Mouse (Mus musculus): ENCODE results near the gene Hist4h4. TPM values are rescaled to one million over a fixed set of nuclear protein-coding genes. Genes with fewer than 3 reads are reported as not detected.

The Hist4h4 gene
- polyA plus RNA-seq, 1 experiment from 2014 or later, result 1.6 TPM

GRCm38 (mm10) chr6:136821086-136821485, 16.9 kb upstream of the Hist4h4 start:
- H3K36me3 ChIP-seq (ENCODE audit: insufficient read depth, low read length), result peaks cover 58% of the 10 kb centered on the region
- H3K4me3 ChIP-seq (ENCODE audit: low read depth, low read length), result no peak overlapping the region
- H3K27ac ChIP-seq (ENCODE audit: low read length), result no peak overlapping the region
- no peak for DNase-seq (ENCODE audit: low spot score)
- no peaks in the 10 kb centered on the region for H3K27me3 ChIP-seq (replicated peaks; ENCODE audit: insufficient read depth, low read length)
- WGBS, result 93% methylated on average over 18 of the region's 18 CpGs
- no peak overlapping the region for H3K9ac ChIP-seq (replicated peaks; ENCODE audit: low read depth)
- no peak for ATAC-seq
- TF ChIP-seq EP300 (IDR thresholded peaks at IDR 0.05), result no peak
- no peak for TF ChIP-seq CTCF (IDR thresholded peaks at IDR 0.05)
- H3K4me2 ChIP-seq (replicated peaks; ENCODE audit: low read depth, low read length), result no peak overlapping the region
- no peaks in the 10 kb centered on the region for H3K9me3 ChIP-seq (ENCODE audit: low read length)
- H3K4me1 ChIP-seq (ENCODE audit: insufficient read depth, low read depth, low read length), result no peaks in the 10 kb centered on the region

GRCm38 (mm10) chr6:136820381-136820780, 16.2 kb upstream of the Hist4h4 start:
- 94% methylated on average over 21 of the region's 21 CpGs for WGBS
- DNase-seq (ENCODE audit: low spot score), result no peak
- no peak for ATAC-seq

DNA sequence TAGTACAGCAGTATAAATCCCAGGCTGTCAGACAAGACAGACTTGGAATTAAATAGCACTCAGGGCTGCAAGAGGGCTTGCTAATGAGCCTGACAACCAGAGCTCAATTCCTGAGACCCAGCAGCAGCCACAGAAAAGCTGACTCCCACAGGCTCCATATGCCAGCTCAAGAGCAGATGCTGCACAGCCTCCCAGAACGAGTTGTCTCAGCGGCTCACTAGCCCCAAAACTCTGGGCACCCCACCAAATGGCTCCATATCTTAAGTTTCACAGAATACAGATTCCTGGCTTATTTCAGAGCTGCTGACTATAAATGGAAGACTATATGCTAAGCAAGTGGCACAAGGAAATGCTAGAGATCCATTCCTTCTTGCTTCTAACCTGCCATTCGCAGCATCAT, 13.3 kb upstream of the Hist4h4 start:
- Histone ChIP-seq H3K27me3 (replicated peaks; ENCODE audit: insufficient read depth, low read length) (no peaks in the 10 kb centered on the region), H3K36me3 (ENCODE audit: insufficient read depth, low read length) (peaks cover 66% of the 10 kb centered on the region), H3K27ac (ENCODE audit: low read length) (no peak overlapping the region), H3K9me3 (ENCODE audit: low read length) (no peaks in the 10 kb centered on the region), H3K4me3 (ENCODE audit: low read depth, low read length) (no peak overlapping the region), H3K9ac (replicated peaks; ENCODE audit: low read depth) (no peak overlapping the region), H3K4me1 (ENCODE audit: insufficient read depth, low read depth, low read length) (no peaks in the 10 kb centered on the region), H3K4me2 (replicated peaks; ENCODE audit: low read depth, low read length) (no peak overlapping the region)
- TF ChIP-seq EP300 (IDR thresholded peaks at IDR 0.05) (no peak), CTCF (IDR thresholded peaks at IDR 0.05) (no peak)
- DNase-seq (ENCODE audit: low spot score), result no peak
- WGBS, result 97% methylated on average over 3 of the region's 3 CpGs
- ATAC-seq, result no peak

More at GRCm38 (mm10) chr6:136820381-136820780, 16.2 kb upstream of the Hist4h4 start:
- Histone ChIP-seq H3K4me3 (ENCODE audit: low read depth, low read length) (no peak overlapping the region), H3K36me3 (ENCODE audit: insufficient read depth, low read length) (peaks cover 65% of the 10 kb centered on the region), H3K9ac (replicated peaks; ENCODE audit: low read depth) (no peak overlapping the region), H3K27ac (ENCODE audit: low read length) (no peak overlapping the region), H3K4me1 (ENCODE audit: insufficient read depth, low read depth, low read length) (no peaks in the 10 kb centered on the region), H3K27me3 (replicated peaks; ENCODE audit: insufficient read depth, low read length) (no peaks in the 10 kb centered on the region), H3K4me2 (replicated peaks; ENCODE audit: low read depth, low read length) (no peak overlapping the region), H3K9me3 (ENCODE audit: low read length) (no peaks in the 10 kb centered on the region)
- TF ChIP-seq EP300 (IDR thresholded peaks at IDR 0.05) (no peak), CTCF (IDR thresholded peaks at IDR 0.05) (no peak)

DNA sequence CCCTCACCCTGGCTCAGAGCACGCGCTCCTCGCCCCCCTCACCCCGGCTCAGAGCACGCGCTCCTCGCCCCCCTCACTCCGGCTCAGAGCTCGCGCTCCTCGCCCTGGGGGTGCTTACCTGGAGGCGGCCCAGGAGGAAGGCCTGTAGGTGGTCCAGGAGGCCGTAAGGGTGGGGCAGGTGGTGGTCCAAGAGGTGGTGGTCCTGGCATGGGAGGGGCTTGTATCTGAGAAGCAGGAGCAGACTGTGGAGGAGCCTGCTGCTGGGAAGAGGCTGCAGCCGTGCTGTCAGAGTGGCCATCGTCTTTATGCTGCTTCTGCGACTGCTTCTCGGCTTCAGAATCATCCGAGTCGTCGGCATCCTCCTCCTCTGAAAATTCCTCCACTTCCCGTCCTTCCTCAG, 12.6 kb upstream of the Hist4h4 start:
- H3K27ac ChIP-seq (ENCODE audit: low read length), result no peak overlapping the region
- no peak for DNase-seq (ENCODE audit: low spot score)
- no peak overlapping the region for H3K4me2 ChIP-seq (replicated peaks; ENCODE audit: low read depth, low read length)
- no peaks in the 10 kb centered on the region for H3K9me3 ChIP-seq (ENCODE audit: low read length)
- no peak for TF ChIP-seq EP300 (IDR thresholded peaks at IDR 0.05)
- no peak for TF ChIP-seq CTCF (IDR thresholded peaks at IDR 0.05)
- no peak overlapping the region for H3K9ac ChIP-seq (replicated peaks; ENCODE audit: low read depth)
- H3K4me3 ChIP-seq (ENCODE audit: low read depth, low read length), result no peak overlapping the region
- no peaks in the 10 kb centered on the region for H3K27me3 ChIP-seq (replicated peaks; ENCODE audit: insufficient read depth, low read length)
- peaks cover 62% of the 10 kb centered on the region for H3K36me3 ChIP-seq (ENCODE audit: insufficient read depth, low read length)
- no peak for ATAC-seq
- H3K4me1 ChIP-seq (ENCODE audit: insufficient read depth, low read depth, low read length), result no peaks in the 10 kb centered on the region
- 95% methylated on average over 21 of the region's 21 CpGs for WGBS

- no peaks in the 10 kb centered on the region for H3K4me1 ChIP-seq (ENCODE audit: insufficient read depth, low read depth, low read length)
- H3K4me3 ChIP-seq (ENCODE audit: low read depth, low read length), result no peak overlapping the region
- no peaks in the 10 kb centered on the region for H3K27me3 ChIP-seq (replicated peaks; ENCODE audit: insufficient read depth, low read length)
- no peak for TF ChIP-seq CTCF (IDR thresholded peaks at IDR 0.05)
- TF ChIP-seq EP300 (IDR thresholded peaks at IDR 0.05), result 0 out of 2 replicates have a peak, but pooled peaks have one; percentile 23
- WGBS, result 77% methylated on average over 7 of the region's 7 CpGs
- no peak overlapping the region for H3K27ac ChIP-seq (ENCODE audit: low read length)
- no peak overlapping the region for H3K4me2 ChIP-seq (replicated peaks; ENCODE audit: low read depth, low read length)
- peak; percentile 64 for DNase-seq (ENCODE audit: low spot score)
- ATAC-seq, result peak; percentile 21; the same call in 1 of the 2 replicates
- no peaks in the 10 kb centered on the region for H3K9me3 ChIP-seq (ENCODE audit: low read length)
- no peak overlapping the region for H3K9ac ChIP-seq (replicated peaks; ENCODE audit: low read depth)
- H3K36me3 ChIP-seq (ENCODE audit: insufficient read depth, low read length), result peaks cover 48% of the 10 kb centered on the region
Measured at GRCm38 (mm10) chr6:136815381-136815780, 11.2 kb upstream of the Hist4h4 start.

- H3K27me3 ChIP-seq (replicated peaks; ENCODE audit: insufficient read depth, low read length), result no peaks in the 10 kb centered on the region
- no peaks in the 10 kb centered on the region; the same call in 1 of the 2 replicates for H3K4me1 ChIP-seq (ENCODE audit: insufficient read depth, low read depth, low read length)
- H3K4me3 ChIP-seq (ENCODE audit: low read depth, low read length), result no peak overlapping the region
- no peak overlapping the region for H3K9ac ChIP-seq (replicated peaks; ENCODE audit: low read depth)
- H3K9me3 ChIP-seq (ENCODE audit: low read length), result no peaks in the 10 kb centered on the region
- ATAC-seq (no peak), DNase-seq (ENCODE audit: low spot score) (peak; percentile 64)
- TF ChIP-seq CTCF (IDR thresholded peaks at IDR 0.05), result peak; percentile 63
- peak; percentile 16; the same call in 1 of the 2 replicates for TF ChIP-seq EP300 (IDR thresholded peaks at IDR 0.05)
- 23% methylated on average over 4 of the region's 4 CpGs for WGBS
- peaks cover 38% of the 10 kb centered on the region; the same call in 1 of the 2 replicates for H3K36me3 ChIP-seq (ENCODE audit: insufficient read depth, low read length)
- H3K27ac ChIP-seq (ENCODE audit: low read length), result no peak overlapping the region
- H3K4me2 ChIP-seq (replicated peaks; ENCODE audit: low read depth, low read length), result no peak overlapping the region
Measured at GRCm38 (mm10) chr6:136813117-136813516, 8.9 kb upstream of the Hist4h4 start.

DNA sequence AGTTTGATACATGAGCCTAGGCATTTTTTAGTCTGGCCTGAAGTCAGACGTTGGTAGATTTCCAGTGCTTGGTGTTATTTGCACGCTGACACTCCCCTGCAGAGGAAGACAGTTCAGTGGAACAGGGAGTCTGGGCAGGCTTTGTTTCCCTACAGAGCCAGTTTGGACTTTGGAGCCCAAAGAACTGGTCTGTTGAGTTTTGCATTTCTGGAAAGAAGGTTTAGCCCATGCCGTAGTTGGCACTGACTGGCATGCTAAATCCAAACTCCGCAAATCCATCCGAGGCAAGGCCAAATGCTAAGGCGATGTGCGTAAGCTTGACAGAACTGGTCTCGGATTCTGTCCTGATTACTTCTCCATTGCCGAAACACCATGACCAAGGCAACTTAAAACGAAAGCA, 7.0 kb upstream of the Hist4h4 start:
- no peak for DNase-seq (ENCODE audit: low spot score)
- no peak for ATAC-seq
- TF ChIP-seq EP300 (IDR thresholded peaks at IDR 0.05), result no peak
- no peak for TF ChIP-seq CTCF (IDR thresholded peaks at IDR 0.05)

More for the DNA sequence above, 7.0 kb upstream of the Hist4h4 start:
- H3K27ac ChIP-seq (ENCODE audit: low read length), result no peak overlapping the region
- no peaks in the 10 kb centered on the region for H3K27me3 ChIP-seq (replicated peaks; ENCODE audit: insufficient read depth, low read length)
- no peak overlapping the region for H3K9ac ChIP-seq (replicated peaks; ENCODE audit: low read depth)
- H3K9me3 ChIP-seq (ENCODE audit: low read length), result no peaks in the 10 kb centered on the region
- no peaks in the 10 kb centered on the region; the same call in 1 of the 2 replicates for H3K4me1 ChIP-seq (ENCODE audit: insufficient read depth, low read depth, low read length)
- H3K4me2 ChIP-seq (replicated peaks; ENCODE audit: low read depth, low read length), result no peak overlapping the region
- no peak overlapping the region for H3K4me3 ChIP-seq (ENCODE audit: low read depth, low read length)
- whole genome bisulfite sequencing, result 81% methylated on average over 10 of the region's 10 CpGs
- H3K36me3 ChIP-seq (ENCODE audit: insufficient read depth, low read length), result peaks cover 28% of the 10 kb centered on the region; the same call in 1 of the 2 replicates

Data from lung, postnatal 0 days (tissue).